Mouse (Mus musculus) embryonic facial prominence, embryonic 14.5 days (tissue): ENCODE results near the gene Nanos1. TPM values are rescaled to one million over a fixed set of nuclear protein-coding genes. Genes with fewer than 3 reads are reported as not detected.

Experiments
- ATAC-seq: fragments of 200-750 bp; cut with Nextera tagmentation; 2 replicates; pipeline ENCODE4 v1.8.0; 2017; ENCODE audit warnings: low read depth, moderate number of reproducible peaks, moderate TSS enrichment
- DNase-seq: peaks from one replicate; pipeline ENCODE4 v3.0.0-alpha.2; 2015; ENCODE audit warnings: low spot score
- H3K27ac ChIP-seq: fragments of 300-500 bp; sonication (generic); replicated peaks from 2 replicates; pipeline ENCODE4 v1.5.1; 2014; ENCODE audit warnings: low read depth, mild to moderate bottlenecking, low read length, moderate library complexity
- H3K27me3 ChIP-seq: fragments of 300-500 bp; sonication (generic); replicated peaks from 2 replicates; pipeline ENCODE4 v1.6.1; 2014; ENCODE audit warnings: low read length; ENCODE audit not compliant: control insufficient read depth, insufficient read depth
- H3K36me3 ChIP-seq: fragments of 300-500 bp; sonication (generic); 2 replicates; pipeline ENCODE4 v1.6.1; 2014; ENCODE audit warnings: low read length, mixed read lengths; ENCODE audit not compliant: control insufficient read depth, insufficient read depth
- H3K4me1 ChIP-seq: fragments of 300-500 bp; sonication (generic); 2 replicates; pipeline ENCODE4 v1.6.1; 2014; ENCODE audit warnings: antibody characterized with exemption, low read length; ENCODE audit not compliant: control insufficient read depth, insufficient read depth
- H3K4me2 ChIP-seq: fragments of 300-500 bp; sonication (generic); 2 replicates; pipeline ENCODE4 v1.6.1; 2014; ENCODE audit warnings: low read depth, mild to moderate bottlenecking, low read length, moderate library complexity, mixed read lengths
- H3K4me3 ChIP-seq: fragments of 300-500 bp; sonication (generic); 2 replicates; pipeline ENCODE4 v1.5.1; 2014; ENCODE audit warnings: low read depth, mild to moderate bottlenecking, low read length
- H3K9ac ChIP-seq: fragments of 300-500 bp; sonication (generic); 2 replicates; pipeline ENCODE4 v1.6.1; 2014; ENCODE audit warnings: low read depth, mild to moderate bottlenecking, low read length, moderate library complexity, mixed read lengths
- H3K9me3 ChIP-seq: fragments of 300-500 bp; sonication (generic); 2 replicates; pipeline ENCODE4 v1.6.1; 2016; ENCODE audit warnings: low read length; ENCODE audit not compliant: control insufficient read depth
- WGBS: fragments of 180-500 bp; shearing (Covaris S2); extraction: QIAGEN DNeasy Blood & Tissue Kit; methylation state at CpG from one replicate; pipeline ENCODE4 v1.1.7; 2014; 5-methylcytosine and 5-hydroxymethylcytosine counted together
- polyA plus RNA-seq: library from polyadenylated mRNA; unstranded; fragments of >200 nt; fragmentation: Nextera tagmentation; extraction: Ambion mirVana; gene quantifications from 2 replicates; pipeline ENCODE4 v1.2.1, GENCODE M21; 2014

The Nanos1 gene
- polyA plus RNA-seq, result 2.1 and 2.4 TPM in 2 replicates

DNA sequence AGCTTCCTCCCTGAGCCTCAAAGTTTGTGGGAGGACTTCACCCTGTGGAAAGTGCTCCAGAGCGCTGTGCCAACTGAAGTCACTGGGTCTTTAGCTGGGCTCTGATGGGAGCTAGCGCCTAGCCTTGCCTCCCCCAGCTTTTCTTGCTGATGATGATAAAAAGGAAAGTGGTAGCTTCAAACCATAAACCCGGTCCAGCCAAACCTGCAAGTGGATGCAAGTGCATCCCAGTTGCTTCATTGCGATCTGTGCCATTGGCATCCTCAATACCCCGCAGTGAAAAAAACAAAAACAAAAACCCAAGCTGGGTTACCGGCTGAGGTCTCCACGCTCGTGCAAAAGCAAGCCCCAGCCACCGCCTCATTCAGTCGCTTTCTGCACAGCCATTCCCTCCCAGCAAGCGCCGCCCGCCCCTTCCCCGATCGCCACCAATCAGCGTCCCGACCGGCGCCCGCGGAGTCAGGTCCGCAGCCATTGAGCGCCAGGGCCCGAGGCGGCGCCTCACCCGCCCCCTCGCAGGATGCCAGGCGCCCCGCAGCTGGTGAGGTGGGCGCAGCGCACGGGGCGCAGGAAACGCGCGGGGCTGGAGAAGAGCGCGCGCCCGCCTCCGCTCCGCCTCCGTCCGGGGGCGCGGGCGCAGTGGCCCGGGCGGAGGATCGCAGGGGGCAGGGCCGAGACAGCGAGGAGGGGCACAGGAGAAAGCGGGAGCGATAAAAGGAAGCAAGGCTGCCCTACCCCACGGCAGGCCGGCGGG lies at the start of gene Nanos1:
Gene Nanos1, plus strand, starts transcription at position 550 of the 754 bp plus-strand sequence.
- Histone ChIP-seq H3K36me3 (peaks cover 10% of the 10 kb centered on the region; the same call in 1 of the 2 replicates), H3K27me3 (no peaks in the 10 kb centered on the region; the same call in 1 of the 2 replicates), H3K9ac (peak within 1 kb of the TSS; percentile 71), H3K4me1 (peaks cover 11% of the 10 kb centered on the region), H3K9me3 (no peaks in the 10 kb centered on the region), H3K4me2 (peak within 1 kb of the TSS; percentile 99), H3K27ac (peak within 1 kb of the TSS; percentile 44), H3K4me3 (peak within 1 kb of the TSS; percentile 77)
- peak; percentile 94 for ATAC-seq
- DNase-seq, result peak; percentile 94
- WGBS, result 3% methylated on average over 21 of the region's 58 CpGs

DNA sequence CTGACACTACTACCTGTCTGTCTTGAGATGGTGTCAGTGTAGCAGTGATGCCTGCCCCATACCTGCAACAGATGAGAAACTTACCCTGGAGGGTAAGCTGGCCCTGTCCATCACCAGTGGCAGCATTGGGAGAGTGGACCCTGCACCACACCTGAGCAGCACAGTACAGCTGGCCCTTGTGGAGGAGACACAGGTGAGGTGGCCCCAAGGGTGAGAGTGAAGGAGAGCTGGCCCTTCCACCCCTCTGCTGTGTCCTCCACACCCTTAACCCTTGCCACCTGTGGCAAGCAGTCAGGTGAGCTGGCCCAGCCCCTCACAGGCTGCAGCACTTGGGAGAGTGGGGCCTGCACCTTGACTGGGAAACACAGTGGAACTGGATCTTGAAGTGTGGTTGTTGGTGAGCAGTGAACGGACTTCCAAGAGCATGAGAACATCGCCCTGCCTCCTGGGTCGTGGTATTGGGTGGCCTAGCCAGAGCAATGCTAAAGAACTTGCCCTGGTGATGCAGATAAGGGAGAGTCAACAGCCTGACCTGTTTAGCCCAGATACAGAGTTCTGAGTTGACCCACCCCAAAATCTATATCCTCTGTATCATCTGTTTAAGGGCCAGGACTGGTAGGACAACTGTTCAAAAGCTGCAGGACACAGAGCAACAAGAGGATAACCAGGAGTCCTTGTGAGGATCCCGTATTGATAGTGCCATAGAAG lies 46.4 kb upstream of the Nanos1 start:
- H3K27ac ChIP-seq, result no peak overlapping the region
- 84% methylated on average over 4 of the region's 4 CpGs for WGBS
- ATAC-seq, result no peak

DNA sequence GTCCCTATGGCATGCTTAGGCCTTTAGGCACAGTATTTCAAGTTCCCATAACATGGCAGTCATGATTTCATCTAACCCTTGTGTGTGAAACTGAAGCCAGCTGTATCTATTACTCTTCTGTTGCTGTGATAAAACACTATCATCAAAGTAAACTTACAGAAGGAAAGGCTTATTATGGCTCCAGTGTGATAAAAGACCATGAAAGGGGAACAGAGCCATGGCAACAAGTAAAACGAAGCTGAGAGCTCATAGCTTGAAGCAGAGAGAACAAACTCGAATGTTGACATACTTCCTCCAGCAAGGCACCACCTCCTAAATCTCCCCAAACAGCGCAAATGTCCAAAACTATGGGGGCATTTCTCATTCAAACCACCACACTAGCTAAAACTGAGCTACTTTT lies 45.6 kb upstream of the Nanos1 start:
- no peaks in the 10 kb centered on the region for H3K4me1 ChIP-seq
- H3K36me3 ChIP-seq, result no peaks in the 10 kb centered on the region
- H3K4me2 ChIP-seq, result no peak overlapping the region
- no peaks in the 10 kb centered on the region for H3K27me3 ChIP-seq
- no peak overlapping the region for H3K27ac ChIP-seq
- no peak for ATAC-seq
- DNase-seq, result no peak
- no peak overlapping the region for H3K9ac ChIP-seq
- 63% methylated on average over 3 of the region's 3 CpGs for WGBS
- no peak overlapping the region for H3K4me3 ChIP-seq
- H3K9me3 ChIP-seq, result no peaks in the 10 kb centered on the region

More for the DNA sequence above, 46.4 kb upstream of the Nanos1 start:
- Histone ChIP-seq H3K4me2 (no peak overlapping the region), H3K9me3 (no peaks in the 10 kb centered on the region), H3K4me1 (no peaks in the 10 kb centered on the region), H3K36me3 (no peaks in the 10 kb centered on the region), H3K9ac (no peak overlapping the region), H3K27me3 (no peaks in the 10 kb centered on the region), H3K4me3 (no peak overlapping the region)
- DNase-seq, result no peak

DNA sequence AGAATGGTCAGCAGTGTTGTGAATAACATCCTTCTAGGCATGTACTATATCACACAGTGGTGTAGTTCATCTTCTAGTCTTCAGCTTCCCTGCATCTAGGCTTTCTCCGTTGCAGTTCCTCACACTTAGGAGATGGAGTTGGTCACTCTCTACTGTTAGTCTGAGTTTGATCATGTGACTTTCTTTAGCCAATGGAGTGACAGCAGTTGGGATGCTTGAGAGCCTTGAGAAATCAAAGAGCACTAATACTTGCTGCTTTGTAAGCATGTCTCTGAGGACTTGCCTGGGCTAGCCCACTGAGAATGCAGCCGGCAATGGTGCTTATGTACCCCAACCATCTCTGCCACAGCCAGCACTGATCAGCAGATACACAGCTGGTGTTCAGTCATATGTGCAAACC lies 43.2 kb upstream of the Nanos1 start:
- DNase-seq, result no peak
- no peak overlapping the region for H3K4me2 ChIP-seq
- 84% methylated on average over 2 of the region's 2 CpGs for WGBS
- no peak for ATAC-seq
- no peaks in the 10 kb centered on the region for H3K27me3 ChIP-seq
- H3K4me1 ChIP-seq, result no peaks in the 10 kb centered on the region
- no peaks in the 10 kb centered on the region for H3K9me3 ChIP-seq
- no peaks in the 10 kb centered on the region for H3K36me3 ChIP-seq
- no peak overlapping the region for H3K9ac ChIP-seq
- no peak overlapping the region for H3K4me3 ChIP-seq
- no peak overlapping the region for H3K27ac ChIP-seq

DNA sequence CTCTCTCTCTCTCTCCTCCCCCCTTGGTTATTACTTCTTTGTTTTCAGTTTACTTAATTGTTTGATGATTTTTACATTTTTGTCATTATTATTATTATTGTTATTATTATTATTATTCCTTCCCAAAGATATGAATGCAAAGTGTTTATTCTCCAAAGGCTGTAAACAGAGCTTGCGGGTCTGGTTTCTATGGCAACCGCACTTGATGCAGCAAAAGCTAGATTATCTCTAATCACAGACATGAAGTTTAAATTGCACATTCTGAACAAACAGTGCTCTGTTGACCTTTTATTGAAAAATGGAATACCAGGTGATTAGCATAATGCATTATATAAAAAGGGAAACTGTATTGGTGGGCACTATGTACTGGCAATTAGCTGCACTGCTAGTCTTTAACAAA lies 39.4 kb upstream of the Nanos1 start:
- WGBS, result 92% methylated on average over 2 of the region's 2 CpGs
- H3K27ac ChIP-seq, result no peak overlapping the region
- no peak overlapping the region for H3K4me3 ChIP-seq
- H3K36me3 ChIP-seq, result no peaks in the 10 kb centered on the region
- no peaks in the 10 kb centered on the region for H3K4me1 ChIP-seq
- H3K9ac ChIP-seq, result no peak overlapping the region
- H3K27me3 ChIP-seq, result no peaks in the 10 kb centered on the region
- ATAC-seq, result no peak
- no peak for DNase-seq
- no peak overlapping the region for H3K4me2 ChIP-seq
- no peaks in the 10 kb centered on the region for H3K9me3 ChIP-seq

DNA sequence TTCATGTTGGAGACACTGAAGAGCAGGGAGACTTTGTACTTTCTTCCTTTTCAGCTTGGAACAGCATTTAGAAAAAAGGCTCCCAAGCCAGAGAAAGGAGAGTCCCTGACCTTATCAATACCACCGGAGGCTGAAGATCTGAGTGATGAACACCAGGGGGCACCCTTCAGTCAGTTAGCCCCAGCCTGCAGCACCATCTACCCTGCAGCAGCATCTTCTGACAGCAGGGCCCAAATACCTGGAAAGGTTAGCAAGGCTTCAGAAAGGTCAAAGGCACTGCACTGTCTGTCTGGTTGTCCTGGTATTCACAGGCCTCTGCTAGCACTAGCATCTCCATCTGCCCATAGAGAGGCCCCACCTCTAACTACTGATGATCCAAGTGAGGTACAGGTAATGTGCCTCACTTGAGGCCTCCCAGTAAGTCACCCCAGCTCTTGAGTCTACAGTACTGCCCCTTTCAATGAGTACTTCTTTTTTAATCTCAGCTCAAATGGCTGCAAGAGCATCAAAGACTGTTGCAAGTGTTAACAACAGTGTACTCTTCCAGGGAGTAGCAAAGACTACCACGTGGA lies 25.4 kb upstream of the Nanos1 start:
- H3K9ac ChIP-seq, result no peak overlapping the region
- no peaks in the 10 kb centered on the region for H3K9me3 ChIP-seq
- no peak overlapping the region for H3K27ac ChIP-seq
- no peaks in the 10 kb centered on the region for H3K4me1 ChIP-seq
- peak; percentile 21 for DNase-seq
- WGBS, result 53% methylated on average over 2 of the region's 2 CpGs
- H3K4me2 ChIP-seq, result no peak overlapping the region
- no peaks in the 10 kb centered on the region for H3K27me3 ChIP-seq
- no peak for ATAC-seq
- H3K4me3 ChIP-seq, result no peak overlapping the region
- H3K36me3 ChIP-seq, result no peaks in the 10 kb centered on the region

DNA sequence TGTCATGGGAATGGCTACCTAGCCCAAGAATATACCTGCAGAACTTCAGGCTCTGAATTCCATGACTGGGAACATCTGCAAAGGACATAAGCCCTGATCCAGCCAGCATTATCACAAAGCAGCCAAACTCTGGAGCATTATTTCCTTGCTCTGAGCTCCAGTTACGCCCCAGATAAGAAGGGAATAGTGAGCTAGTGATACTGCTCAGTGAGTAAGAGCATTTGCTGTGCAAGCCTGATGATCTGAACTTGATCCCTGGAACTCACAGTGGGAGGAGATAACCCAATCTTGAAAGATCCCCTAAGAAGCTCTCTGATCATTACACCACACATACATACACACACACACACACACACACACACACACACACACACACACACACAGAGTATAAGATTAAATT lies 24.5 kb upstream of the Nanos1 start:
- Histone ChIP-seq H3K4me2 (no peak overlapping the region), H3K27ac (no peak overlapping the region), H3K4me3 (no peak overlapping the region), H3K4me1 (no peaks in the 10 kb centered on the region), H3K9ac (no peak overlapping the region), H3K9me3 (no peaks in the 10 kb centered on the region), H3K36me3 (no peaks in the 10 kb centered on the region), H3K27me3 (no peaks in the 10 kb centered on the region)
- no peak for DNase-seq
- WGBS, result 75% methylated on average over 1 of the region's 1 CpGs
- ATAC-seq, result no peak

DNA sequence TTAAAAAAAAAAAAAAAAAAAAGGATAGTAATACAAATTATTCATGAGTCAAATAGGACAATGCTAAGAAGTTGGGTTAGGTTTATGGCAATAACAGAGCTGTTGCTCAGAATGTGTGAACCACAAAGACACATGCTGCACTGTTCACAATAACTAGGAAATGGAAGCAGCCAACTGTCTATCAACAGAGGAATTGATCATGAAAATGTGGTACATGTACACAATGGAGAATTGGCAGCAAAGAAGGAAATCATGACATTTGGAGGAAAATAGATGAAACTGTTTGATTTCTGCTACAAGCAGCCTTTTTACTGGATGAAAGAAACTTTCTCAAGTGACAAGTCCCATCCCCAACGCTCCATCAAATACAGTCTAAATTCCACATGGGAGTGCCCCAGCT lies 23.8 kb upstream of the Nanos1 start:
- Histone ChIP-seq H3K9me3 (no peaks in the 10 kb centered on the region), H3K9ac (no peak overlapping the region)
- no peak for DNase-seq

More for the DNA sequence above, 23.8 kb upstream of the Nanos1 start:
- Histone ChIP-seq H3K27ac (no peak overlapping the region), H3K36me3 (no peaks in the 10 kb centered on the region), H3K4me1 (no peaks in the 10 kb centered on the region), H3K4me2 (no peak overlapping the region), H3K27me3 (no peaks in the 10 kb centered on the region), H3K4me3 (no peak overlapping the region)
- WGBS, result 76% methylated on average over 1 of the region's 1 CpGs
- no peak for ATAC-seq
